Mouse (Mus musculus): Measurements from ENCODE around the gene Arhgdia.
A peak's percentile ranks its signal among the peaks of the same experiment; 100 is the strongest.
"Not testable (repeated sequence)": the region's sequence is repeated elsewhere in the genome, so short reads cannot be mapped to it uniquely, and the experiment has no call there.

Arhgdia gene

DNA sequence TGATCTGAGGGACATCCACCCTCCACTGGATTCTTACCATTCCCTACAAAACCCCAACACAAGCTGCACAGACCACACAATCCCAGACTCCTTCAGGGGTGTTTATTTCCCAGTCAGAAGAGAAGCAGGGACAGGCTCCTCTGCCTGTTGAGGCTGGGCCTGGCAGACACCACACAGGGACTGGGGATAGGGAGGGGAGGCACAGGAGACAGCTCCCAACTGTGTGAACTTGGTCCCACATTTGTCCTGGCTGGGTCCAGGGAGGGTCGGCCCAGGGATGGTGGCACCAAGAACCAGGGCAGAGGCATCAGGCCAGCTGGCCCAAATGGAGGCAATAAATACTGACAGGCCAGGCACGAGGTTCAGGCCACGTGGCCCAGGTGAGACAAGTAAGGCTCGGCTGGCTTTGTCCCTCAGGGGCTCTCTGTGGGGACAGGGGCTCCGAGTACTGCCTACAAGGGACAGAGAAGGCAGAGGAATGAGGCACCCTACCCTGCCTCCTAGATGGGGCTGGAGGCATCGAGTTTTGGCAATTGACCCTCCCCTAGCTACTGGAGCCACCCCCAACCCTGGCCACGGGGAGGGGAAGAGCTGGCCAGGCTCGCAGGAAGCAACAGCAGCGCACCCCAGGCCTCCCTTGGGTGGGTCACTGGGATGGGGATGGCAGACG, 3.3 kb downstream of the Arhgdia start:
- DNase-seq, result peak; percentile 60

DNA sequence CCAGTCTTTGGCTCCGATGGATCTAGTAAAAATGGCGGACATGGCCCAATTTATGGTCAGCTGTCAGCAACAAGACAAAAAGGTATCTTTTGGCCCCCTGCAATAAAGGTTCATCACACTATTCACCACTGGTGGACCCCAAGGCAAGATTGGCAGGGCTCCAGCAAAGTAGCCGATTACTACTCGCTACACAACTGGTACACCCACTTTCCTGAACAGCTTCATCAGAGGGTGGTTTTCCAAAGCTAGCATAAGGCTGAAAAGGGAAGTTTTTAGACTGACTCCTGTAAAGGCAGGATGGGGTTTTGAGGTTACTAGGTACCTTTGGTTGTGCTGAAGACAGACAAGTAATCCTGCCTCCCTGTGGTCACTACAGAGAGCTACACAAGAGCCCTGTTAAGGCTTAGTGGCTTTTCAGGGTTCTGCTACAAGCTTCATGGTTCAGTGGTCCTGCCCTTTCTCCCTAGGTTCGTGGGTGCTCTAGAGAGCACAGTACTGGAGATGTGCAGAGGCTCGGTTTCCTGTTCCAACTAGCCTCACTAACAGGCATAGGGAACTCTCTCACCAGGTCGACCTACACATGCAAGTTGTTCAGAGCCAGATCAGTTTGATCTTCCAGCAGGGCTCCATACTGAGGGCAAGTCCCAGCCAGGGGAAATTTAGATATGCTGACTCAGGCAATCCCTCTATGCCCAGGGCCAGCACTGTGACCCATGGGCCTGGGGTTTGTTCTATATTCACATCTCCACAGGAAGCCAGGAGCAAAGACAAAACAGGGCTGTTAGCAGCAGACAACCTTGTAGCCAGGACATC, 4.0 kb downstream of the Arhgdia start:
- peak; percentile 66 to 75 for DNase-seq

DNA sequence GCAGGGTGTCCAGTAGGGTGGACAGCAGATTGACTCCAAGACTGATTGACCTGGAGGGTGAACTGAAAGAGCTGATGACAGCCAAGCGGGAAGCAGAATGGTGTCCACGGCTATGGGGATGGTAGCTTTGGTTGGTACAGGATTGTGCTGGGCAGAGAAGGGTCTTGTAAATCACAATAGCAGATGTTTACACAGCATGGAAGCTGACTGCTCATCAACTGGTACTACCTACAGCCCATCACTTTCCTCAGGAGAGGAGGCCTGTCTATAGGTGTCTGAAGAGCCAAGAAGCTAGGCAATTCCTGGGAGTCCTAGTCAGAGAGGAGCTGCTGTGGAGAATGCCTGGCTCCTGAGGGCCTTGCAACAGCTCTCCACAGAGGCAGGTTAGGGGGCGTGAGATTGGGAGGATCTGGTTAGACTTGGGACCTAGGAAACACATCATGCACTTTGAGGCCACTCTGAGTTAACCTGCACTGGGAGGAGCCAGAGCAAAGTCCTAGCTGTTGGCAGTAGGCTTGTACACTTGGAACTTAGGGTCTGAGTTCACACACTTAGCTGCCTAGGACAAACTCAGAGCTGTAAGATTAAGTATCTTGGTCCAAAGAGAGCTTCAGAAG, 5.0 kb downstream of the Arhgdia start:
- peak; percentile 85 to 91 for DNase-seq

DNA sequence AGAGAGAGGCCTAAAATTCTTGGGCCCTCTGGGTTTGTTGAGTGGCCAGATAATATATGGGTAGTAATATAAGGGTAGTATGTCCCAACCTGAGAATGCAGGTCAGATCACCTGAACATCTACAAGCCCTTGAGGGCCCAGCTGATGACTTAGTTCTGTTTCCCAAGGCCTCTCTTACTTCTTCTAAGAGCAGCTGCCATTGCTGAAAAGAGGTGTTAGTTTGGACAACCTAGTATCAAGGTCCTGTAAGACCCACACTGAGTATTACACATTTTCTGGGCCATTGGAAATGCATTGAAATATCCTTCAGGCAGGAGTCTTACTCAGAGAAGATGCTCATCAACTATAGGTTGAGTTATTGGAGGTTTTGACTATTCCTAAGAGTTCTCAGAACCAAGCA, 5.5 kb downstream of the Arhgdia start:
- DNase-seq, result no peak

DNA sequence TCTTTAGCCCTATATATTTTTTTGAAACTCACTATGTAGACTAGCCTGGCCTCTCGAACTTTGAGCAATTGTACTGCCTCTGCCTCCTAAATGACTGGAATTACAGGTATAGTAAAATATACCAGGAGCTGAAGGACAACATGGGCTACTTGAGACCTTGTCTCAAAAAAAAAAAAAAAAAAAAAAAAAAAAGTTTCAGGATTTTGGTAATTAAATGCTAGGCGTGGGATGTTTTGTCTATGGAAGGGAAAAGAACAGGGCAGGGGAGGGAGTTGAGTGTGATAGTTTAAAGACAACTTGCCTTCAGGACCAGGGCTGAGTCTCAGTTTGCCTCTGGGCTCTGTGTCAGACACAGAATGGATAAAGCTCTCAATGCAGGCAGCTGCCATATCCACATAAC, 6.4 kb downstream of the Arhgdia start:
- no peak for DNase-seq

DNA sequence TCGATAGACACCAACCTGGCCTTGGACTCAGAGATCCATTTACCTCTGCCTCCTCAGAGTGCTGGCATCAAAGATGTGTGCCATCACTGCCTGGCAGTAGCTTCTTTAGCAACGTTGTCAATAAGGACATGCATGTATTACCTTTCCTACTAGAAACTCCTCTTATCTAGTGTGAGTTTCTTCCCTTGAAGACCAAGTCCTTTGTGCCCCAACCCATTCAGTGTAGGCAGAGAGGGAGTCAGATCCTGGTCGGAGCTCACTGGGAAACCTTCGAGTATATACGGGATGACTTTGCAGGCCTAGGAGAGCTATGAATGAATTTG, 7.2 kb downstream of the Arhgdia start:
- DNase-seq, result no peak

DNA sequence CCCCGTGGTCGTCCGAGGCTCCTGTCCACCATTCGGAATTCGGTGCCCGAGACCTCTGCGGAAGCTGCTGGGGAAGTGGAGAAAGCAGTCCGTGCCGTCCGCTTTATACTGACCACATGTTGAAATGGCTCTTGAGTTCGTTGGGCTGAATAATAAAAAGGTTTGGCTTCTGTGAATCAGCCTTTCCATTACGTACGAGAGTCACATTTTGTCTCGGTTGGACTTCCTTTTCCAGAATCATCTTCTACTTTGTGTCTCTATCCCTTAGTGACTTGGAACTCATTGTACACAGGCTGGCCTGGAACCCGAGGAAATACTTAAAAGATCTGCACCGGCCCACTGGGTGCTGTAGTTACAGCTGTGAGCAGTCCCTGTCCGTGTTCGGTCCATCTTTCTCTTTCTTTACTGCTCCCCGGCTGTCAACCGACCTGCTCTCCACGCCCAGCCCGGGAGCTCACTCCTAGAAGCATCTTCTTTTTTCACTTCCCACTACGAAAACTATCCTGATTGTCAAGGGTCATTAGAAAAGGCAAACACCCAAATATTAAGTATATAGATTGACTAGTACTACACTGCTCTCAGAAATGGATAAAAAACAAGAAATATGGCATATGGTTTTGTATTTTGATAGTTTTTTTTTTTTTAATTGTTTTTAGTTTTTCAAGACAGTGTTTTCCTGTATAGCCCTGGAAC, 7.7 kb downstream of the Arhgdia start:
- no peak for DNase-seq

DNA sequence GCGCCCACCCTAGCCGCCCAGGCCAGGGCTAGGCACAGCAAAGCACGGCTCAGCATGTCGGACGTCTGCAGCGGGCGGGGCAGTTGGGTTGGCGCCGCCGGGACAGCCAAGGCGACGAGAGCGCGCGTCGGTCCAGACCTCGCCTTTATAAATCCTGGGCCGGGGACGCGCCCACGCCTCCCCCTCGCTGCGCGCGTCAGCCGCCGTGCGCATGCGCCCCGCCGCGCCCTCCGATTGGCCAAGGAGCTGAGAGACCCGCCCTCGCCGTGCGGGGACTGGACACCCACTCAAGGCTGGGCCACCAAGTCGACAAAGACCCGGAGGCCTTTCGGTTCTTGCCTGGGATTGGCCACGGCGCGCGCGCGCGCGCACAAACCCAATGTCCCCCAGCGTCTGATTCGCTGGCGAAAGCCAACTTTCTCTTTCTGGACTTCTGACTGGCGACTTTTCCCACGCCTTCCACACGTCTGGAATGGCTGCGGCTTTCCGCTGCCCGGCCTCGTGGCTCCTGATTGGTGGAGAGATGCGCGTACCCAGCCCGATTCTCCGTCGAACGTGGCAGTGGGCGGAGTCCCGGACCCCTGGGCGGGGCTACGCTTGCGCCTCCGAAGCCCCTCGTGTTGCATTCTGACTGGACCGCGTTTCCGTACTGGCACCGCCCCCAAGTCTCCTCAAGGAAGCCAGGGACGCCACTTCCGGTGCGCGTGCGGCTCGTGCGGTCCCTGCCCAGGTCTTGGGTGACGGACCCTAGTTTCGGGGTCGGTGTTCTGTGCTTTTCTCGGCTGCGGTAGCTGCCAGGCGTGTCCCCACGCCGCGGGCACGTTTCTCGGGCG, 8.5 kb downstream of the Arhgdia start, which contains the start of gene P4hb:
Gene P4hb (minus strand): TSS at position 502 of the 833 bp plus-strand sequence.
- DNase-seq, result peak; percentile 100

DNA sequence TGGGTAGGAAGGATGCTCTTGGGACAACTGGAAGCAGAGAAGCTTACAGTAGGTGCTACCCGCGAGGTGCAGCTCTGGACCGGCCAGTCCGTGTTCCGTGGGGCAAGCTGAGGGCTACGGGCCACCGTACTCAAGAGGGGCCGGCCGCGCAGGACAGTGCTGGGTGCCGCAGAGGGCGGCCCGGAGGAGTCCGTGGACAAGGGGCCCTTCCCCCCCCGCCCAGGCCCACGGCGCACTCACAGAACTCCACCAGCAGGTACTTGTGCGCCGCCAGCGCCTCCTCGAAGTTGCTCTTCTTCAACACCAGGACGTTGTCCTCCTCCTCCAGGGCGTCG, 9.0 kb downstream of the Arhgdia start:
- DNase-seq, result no peak

DNA sequence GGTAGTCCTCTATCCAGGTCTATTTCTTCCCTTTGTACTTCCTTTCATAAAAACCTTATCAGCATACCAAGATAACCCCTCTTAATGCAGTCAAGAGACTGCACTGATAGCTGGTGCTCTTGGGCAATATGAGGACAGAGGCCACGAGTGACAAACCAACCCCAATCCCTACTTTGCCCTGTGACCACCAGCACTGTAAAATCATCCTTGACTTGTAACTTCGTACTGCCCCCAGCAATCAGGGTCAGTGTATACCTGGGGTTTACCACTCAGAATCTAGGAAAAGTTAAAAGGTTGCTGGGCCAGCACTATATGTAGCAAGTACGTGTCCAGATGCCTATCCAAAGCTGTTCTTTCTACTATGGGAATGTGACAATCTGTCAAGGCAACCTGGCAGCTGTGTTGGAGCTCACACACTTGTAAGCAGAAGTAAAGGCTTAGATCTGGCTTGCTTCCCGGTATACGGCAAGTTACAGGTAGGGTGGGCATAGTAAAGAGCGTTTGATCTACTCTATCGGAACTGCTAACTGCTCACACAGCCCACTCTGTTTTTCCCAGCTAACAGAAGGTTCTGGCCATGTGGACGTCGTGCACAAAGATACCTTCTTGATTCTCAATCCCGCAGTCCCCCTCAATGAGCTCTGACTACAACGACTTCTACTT, 9.5 kb downstream of the Arhgdia start:
- no peak for DNase-seq

DNA sequence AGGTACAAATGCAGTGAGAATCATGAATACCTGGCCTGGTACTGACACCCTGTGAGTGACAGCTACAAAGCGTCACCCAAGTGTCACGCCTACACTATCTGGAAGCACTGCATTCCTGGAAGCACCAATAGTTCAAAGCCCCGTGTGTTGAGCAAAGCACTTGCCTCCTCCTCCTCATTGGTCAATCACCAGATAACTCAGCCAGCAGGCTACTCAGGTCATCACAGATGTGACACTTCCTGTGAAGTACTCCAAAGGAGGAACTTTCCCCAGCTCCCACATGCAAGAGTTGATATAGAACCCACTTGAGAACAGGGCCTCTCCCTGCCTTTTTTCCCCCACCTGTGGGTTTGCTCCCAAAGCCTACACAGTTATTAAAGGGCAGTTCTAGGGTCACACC, 10.3 kb downstream of the Arhgdia start:
- DNase-seq, result no peak

DNA sequence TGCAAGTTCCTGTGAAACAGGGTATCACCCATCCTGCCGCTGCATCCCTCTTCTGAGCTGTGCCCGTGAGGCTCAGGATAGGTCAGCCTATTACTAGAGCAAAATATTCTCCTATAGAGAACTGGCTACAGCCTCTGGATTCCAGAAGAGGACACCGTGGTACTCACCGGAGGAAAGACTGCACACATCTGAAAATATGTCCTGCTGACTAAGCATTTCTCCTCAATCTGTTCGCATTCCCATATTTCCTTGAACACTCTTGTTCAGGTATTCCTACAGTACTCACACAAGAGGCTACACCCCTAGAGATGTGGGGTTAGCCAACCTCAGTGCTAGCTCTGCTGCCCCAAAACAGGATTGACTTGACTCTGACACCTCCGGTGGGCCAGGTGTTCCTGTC, 13.1 kb downstream of the Arhgdia start:
- no peak for DNase-seq

DNA sequence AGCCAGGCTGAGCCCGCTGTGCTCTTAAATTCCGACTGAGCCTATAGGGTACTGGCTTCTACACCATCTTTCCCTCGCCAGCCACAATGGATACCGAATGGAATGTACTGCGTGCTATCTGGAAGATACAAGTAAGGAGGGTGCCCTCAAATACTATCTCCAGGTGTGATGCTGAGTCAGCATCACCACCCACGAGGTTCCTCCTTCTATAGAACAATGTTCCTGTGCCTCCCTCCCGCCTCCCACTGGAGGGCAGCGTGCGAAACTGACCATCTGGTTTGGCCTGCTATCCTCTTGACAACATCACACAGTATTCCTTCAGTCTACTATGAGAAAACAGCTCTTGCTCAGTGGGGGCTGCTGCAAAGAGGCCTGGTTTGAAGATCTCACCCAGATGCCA, 16.3 kb downstream of the Arhgdia start:
- DNase-seq, result no peak

DNA sequence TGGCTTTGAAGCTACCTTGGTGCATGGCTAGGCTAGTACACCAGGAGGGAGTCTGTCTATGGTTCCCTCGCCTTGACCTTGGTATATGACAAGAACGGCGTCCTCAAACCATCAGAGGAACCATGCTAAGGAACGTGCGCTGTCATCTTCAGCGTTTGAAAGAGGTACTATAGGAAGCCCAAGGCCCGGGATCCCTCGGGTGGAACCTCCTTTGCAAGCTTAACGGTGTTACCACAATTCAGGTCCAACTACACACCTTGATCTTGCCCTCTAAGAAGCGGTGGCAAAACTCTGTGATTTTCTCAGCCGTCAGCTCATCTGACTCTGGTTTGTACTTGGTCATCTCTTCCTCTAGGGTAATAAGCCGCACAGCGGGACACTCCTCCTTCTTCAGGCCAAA, 18.5 kb downstream of the Arhgdia start:
- DNase-seq, result no peak

DNA sequence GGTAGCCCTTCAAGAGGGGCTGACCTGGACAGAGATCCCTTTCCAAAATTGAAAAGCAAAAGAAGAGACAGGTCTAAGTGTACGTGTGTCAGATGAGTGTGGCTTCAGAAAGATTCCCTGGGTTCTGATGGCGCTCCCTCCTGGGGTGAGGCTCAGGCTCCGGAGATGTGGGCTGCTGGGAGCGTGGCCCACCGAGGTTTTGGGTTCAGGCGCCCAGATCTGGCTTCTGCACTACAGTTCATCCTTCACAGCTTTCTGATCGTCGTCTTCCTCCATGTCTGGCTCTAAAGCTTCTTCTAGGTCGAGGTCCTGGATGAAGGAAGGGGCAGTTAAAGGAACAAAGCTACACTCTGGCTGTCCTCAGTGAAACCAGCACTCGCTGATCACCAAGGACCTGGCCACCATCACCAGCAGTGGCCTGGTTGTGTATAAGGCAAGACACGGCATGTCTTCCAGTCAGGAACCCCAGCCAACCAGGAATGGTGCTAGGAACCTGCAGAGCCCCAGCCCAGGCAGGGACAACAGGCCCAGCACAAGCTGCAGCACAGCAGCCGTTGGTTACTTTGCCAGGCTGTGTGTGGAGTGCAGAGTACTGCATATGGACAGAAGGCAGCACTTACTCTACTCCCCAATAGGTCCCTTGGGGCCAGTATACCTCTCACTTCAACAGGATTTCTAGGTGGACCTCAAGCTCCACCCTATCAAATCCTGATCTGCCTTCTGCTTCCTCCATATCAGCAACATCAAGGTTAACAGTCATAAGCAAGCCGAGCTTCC, 20.3 kb downstream of the Arhgdia start:
- DNase-seq, result no peak

DNA sequence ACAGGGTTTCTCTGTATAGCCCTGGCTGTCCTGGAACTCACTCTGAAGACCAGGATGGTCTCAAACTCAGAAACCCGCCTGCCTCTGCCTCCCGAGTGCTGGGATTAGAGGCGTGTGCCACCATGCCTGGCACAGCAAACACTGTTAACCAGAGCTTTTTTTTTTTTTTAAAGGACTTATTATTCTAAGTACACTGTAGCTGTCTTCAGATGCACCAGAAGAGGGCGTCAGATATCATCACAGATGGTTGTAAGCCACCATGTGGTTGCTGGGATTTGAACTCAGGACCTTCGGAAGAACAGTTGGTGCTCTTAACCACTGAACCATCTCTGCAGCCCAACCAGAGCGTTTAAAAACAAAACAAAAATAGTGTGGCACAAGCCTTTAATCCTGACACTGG, 22.6 kb downstream of the Arhgdia start:
- DNase-seq, result not testable (repeated sequence)

DNA sequence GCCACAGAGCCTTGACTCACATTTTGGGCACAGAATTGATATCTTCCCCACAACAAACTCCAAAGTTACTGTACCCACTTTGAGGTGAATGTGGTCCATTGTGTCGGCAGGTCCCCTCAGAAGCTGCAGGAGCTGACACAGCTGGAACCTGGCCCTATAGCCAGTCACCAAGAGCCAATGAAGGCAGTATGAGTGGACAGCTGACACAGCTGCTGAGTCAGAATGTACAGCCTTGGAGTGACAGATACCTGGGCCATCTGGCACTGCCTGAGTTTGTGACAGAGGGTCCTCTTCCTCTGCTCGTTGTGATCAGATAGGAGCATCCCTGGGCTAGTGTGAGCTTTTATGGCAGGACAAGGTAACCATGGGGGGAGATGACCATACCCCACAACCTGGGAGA, 26.2 kb downstream of the Arhgdia start:
- DNase-seq, result no peak

DNA sequence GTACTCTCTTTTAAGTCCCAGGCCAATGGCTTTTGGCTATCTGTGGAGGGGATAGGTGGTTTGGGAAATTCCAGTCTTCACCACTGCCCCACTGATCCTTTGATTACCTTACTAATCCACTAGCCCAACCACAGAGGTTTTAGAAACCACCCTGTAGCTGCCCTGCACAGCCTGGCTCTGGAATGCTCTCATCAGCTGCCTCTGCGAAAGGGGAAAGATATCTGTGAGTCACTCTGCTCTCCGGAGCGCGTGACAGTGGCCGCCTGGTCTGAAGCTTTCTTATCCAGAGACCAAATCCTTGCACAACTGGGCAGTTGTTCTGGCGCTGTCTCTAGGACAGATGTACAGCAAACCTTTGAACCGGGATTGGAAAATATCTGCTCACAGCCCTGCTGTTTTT, 26.6 kb downstream of the Arhgdia start:
- DNase-seq, result no peak

DNA sequence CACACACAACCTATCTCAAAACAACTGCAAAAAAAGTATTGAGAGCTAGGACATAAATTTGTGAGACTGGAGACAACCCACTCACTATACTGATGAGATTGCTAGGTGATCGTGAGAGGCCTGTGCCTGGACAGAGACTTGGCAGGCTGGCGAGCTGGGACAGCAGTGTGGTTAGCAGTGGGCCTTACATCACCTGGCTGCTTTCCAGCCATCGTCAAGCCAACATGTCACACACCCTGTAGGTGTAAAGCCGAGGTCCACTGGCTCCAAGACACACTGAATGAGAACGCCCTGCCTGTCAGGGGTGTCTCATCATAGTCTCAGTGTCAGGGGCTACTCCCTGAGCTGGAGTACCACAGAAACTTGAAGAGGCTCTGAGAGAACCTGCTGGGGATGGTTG, 28.7 kb downstream of the Arhgdia start:
- DNase-seq, result no peak

DNA sequence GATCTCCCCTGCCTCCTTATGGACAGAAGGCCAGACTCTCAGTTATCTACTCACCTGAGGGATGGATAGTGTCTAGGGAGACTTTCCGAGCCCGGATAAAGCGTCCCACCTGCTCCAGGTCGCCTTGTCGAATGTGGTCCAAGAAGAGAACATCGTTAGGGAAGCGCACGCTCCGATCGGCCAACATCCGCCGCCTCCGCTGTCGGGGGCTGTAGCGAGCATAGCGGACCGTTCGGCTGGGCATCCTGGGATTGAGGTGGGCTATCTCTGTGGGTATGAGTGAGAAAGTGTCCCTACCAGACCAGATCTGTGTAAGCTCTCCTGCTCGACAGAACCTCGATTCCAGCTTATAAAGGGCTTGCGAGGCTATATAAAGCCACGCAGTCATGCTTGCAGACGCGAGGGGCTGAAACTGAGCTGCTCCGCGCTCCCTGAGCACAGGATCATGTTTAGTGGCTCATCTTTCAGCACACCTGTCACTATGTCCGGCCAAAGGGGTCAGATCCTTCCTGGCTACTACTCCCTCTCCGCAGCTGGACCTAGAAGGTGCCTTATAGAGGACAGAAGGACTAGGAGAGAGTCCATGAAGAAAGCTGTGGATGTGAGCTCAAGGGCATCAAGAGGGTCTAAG, 30.5 kb downstream of the Arhgdia start, which contains the start of gene Ppp1r27:
Gene Ppp1r27 (minus strand): TSS at position 323 of the 631 bp plus-strand sequence.
- no peak for DNase-seq
